Mouse (Mus musculus) splenic B cell, adult 2 months (primary cell): Measurements from ENCODE around the gene Pde2a.

Source experiments
- DNase-seq: peaks from one replicate; pipeline ENCODE4 v3.0.0-alpha.2; 2011; ENCODE audit warnings: low read depth, low spot score
- H3K27me3 ChIP-seq: 2 replicates; pipeline ENCODE4 v1.6.1; 2012; ENCODE audit warnings: mild to moderate bottlenecking, low read length, moderate library complexity, mixed read lengths; ENCODE audit not compliant: control insufficient read depth, poor library complexity, insufficient read depth, severe bottlenecking
- H3K36me3 ChIP-seq: 2 replicates; pipeline ENCODE4 v1.6.1; 2012; ENCODE audit warnings: mild to moderate bottlenecking, low read length, moderate library complexity, mixed read lengths; ENCODE audit not compliant: control insufficient read depth, poor library complexity, insufficient read depth, severe bottlenecking

Pde2a gene

GRCm38 (mm10) chr7:101419013-101419770 is 2.3 kb upstream of the Pde2a start:
- peak; percentile 59 for DNase-seq
- Histone ChIP-seq H3K36me3 (no peaks in the 10 kb centered on the region; the same call in 1 of the 2 replicates), H3K27me3 (no peaks in the 10 kb centered on the region)

DNA sequence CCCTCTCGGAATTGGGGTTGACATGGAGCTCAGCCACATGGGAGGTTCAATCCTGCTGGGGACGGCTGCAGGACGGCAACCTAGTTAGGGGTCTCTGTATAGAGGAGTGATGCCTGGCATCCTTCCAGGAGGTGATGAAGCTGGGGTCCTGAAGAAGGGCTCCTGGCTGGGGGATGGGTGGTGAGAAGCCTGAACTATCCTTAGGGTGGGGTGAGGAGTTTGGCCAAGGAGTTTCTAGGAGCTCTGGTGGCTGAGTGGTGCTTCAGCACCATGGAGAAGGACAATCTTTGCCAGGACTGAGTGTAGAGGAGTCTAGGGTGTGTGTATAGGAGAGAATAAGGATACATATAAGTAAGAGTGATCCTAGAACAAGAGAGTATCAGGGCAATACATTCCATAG is 578 bp downstream of the Pde2a start:
- DNase-seq = peak; percentile 36
- Histone ChIP-seq H3K27me3 (no peaks in the 10 kb centered on the region), H3K36me3 (no peaks in the 10 kb centered on the region)

DNA sequence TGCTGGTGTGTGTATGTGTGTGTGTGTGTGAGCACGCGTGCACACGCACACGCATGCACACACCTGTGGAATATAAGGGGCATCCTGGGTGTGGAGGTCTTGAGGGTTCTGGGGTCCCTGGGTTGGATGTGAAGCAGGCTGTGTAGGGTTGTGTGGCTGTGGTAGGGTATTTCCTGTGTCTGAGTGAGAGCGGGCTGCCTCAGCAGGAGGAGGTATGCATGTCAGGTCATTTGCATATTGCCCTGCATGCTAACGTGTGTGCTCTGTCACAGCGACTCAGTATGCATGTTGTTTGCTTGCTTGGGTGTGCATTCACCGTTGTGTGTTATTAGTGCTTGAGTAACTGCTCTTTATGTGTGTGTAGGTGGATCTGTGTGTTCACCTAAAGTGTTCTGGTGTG is 1.2 kb downstream of the Pde2a start:
- Histone ChIP-seq H3K36me3 (no peaks in the 10 kb centered on the region), H3K27me3 (no peaks in the 10 kb centered on the region)
- peak; percentile 51 for DNase-seq

GRCm38 (mm10) chr7:101423970-101424369 is 2.5 kb downstream of the Pde2a start:
- H3K36me3 ChIP-seq = no peaks in the 10 kb centered on the region

DNA sequence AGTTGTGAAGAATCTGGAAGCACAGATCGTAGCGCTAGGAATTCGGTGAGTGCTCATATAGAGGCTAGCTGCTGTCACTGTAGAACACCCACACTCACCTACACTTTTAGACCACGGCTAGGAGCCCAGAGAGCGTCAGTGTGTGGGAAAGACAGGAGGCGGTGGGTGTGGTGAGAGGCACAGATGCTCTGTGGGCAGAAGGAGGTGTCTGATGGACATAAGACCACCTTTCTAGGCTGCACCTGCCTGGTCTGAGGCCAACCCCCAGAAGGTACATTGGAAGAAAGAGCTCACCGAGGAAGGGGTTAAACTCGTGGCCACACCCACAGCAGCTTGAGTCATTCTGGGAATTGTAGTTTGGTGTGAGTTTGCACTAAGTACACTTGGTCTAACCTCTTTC is 5.2 kb downstream of the Pde2a start:
- DNase-seq = no peak
- Histone ChIP-seq H3K27me3 (no peaks in the 10 kb centered on the region), H3K36me3 (no peaks in the 10 kb centered on the region)

More at GRCm38 (mm10) chr7:101423970-101424369, 2.5 kb downstream of the Pde2a start:
- no peaks in the 10 kb centered on the region for H3K27me3 ChIP-seq
- DNase-seq = no peak

- Histone ChIP-seq H3K27me3 (no peaks in the 10 kb centered on the region), H3K36me3 (no peaks in the 10 kb centered on the region)
- peak; percentile 69 for DNase-seq
These were observed 6.2 kb downstream of the Pde2a start for GRCm38 (mm10) chr7:101427736-101428135.

DNA sequence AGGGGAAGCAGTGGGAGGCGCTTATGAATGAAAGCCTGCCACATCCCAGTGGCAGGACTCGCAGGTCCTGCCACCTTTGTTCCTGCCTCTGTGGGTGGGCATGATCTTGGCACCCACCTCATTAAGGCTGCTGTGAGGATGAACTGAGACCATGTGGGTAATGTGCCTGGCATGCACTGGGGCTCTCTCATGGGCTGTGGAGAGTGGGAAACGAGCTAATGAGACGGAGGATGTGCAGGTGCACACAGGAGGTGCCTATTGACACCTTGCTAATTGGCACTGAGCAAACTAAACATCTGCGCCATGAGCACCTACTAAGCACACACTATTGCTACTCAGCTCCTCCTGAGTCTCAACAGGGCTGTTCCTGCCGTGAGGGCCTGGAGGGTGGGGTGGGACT is 13.5 kb downstream of the Pde2a start:
- H3K27me3 ChIP-seq = no peaks in the 10 kb centered on the region
- no peak for DNase-seq
- no peaks in the 10 kb centered on the region for H3K36me3 ChIP-seq

GRCm38 (mm10) chr7:101437876-101438275 is 16.4 kb downstream of the Pde2a start:
- H3K36me3 ChIP-seq = no peaks in the 10 kb centered on the region
- DNase-seq = peak; percentile 36
- H3K27me3 ChIP-seq = no peaks in the 10 kb centered on the region

GRCm38 (mm10) chr7:101443093-101443492 is 21.6 kb downstream of the Pde2a start:
- no peak for DNase-seq
- Histone ChIP-seq H3K36me3 (no peaks in the 10 kb centered on the region), H3K27me3 (no peaks in the 10 kb centered on the region)

- DNase-seq = no peak
- no peaks in the 10 kb centered on the region for H3K36me3 ChIP-seq
- H3K27me3 ChIP-seq = no peaks in the 10 kb centered on the region
These were observed 22.7 kb downstream of the Pde2a start for GRCm38 (mm10) chr7:101444211-101444610.

DNA sequence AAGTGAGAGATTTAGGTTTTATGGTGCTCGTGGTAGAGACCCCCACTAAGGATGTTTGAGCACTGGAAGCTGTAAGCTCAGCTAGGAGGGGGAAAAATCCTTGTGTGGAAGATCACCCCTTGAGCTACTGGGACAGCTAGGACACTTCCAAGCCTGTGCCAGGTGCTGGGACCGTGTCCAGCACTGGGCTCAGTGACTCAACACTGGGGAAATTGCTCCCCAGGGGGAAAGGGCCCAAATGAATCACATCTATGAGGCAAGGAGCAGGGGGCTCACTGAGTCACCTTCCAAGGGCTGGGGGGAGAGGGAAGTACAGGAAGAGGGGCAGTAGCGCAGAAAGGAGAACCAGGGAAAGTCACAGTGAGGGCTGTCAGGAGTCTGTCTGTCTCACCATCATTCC is 28.4 kb downstream of the Pde2a start:
- Histone ChIP-seq H3K27me3 (no peaks in the 10 kb centered on the region), H3K36me3 (no peaks in the 10 kb centered on the region)
- no peak for DNase-seq

DNA sequence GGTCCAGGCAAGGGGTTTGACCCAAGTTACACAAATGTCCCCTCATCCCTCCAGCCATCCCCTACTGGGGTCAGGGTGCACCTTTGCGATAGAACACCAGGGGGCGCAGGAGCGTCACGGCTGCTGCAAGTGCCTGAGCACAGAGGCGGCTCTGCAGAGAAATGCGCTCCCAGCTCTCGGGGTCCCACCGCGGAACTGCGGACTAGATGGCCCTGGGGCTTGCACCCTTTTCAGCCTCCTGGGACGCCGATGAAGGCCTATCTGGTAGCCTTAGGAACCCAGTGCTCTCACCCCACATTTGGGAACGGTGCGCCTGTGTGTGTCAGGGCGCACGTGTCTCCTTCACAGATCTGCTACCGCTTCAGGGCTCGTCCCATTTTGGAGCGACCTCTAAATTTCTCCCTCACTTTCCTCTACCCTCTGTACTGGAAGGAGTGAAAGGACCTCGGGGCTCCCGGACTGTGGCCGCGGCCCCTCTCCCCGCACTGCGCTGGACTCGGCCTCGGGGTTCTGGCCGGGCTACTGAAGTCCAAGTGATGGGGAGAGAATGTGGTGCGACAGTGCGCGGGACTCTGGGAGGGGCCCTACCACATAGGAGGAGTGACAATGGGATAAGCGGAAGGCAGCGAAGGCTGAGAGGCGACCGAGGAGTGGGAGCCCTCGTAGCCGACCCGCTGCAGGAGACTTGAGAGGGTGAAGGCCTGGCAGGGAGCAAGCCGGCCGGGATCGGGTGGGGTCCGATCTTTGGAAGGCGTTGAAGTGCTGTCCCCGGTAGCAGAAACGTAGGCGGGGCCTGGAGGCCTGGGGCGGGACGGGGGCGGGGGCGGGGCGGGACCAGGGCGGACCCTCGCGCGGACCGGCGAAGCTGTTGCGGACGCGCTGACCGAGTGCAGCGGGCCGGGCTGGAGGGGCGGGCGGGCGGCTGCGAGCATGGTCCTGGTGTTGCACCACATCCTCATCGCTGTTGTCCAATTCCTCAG is 29.2 kb downstream of the Pde2a start:
- DNase-seq = peak; percentile 92
- no peaks in the 10 kb centered on the region for H3K27me3 ChIP-seq
- no peaks in the 10 kb centered on the region for H3K36me3 ChIP-seq

- Histone ChIP-seq H3K27me3 (no peaks in the 10 kb centered on the region), H3K36me3 (no peaks in the 10 kb centered on the region)
- DNase-seq = no peak
These were observed 31.2 kb downstream of the Pde2a start for GRCm38 (mm10) chr7:101452669-101453068.

GRCm38 (mm10) chr7:101453296-101453695 is 31.8 kb downstream of the Pde2a start:
- peak; percentile 52 for DNase-seq

GRCm38 (mm10) chr7:101453725-101454124 is 32.2 kb downstream of the Pde2a start:
- Histone ChIP-seq H3K27me3 (no peaks in the 10 kb centered on the region), H3K36me3 (no peaks in the 10 kb centered on the region)
- peak; percentile 49 for DNase-seq

More at GRCm38 (mm10) chr7:101453296-101453695, 31.8 kb downstream of the Pde2a start:
- H3K36me3 ChIP-seq = no peaks in the 10 kb centered on the region
- H3K27me3 ChIP-seq = no peaks in the 10 kb centered on the region
